Mouse (Mus musculus): ENCODE measurements around the gene Ctdspl.

- TF ChIP-seq CTCF (IDR thresholded peaks at IDR 0.05; ENCODE audit: low read depth) = peak; percentile 13; the same call in 1 of the 2 replicates
- TF ChIP-seq EP300 (IDR thresholded peaks at IDR 0.05; ENCODE audit: low read depth) = no peak
Measured at GRCm38 (mm10) chr9:118895101-118895500, 31.2 kb upstream of the Ctdspl start.
